Mouse (Mus musculus) lung, adult 2 months (tissue): ENCODE results near the gene D330045A20Rik.

Experiments
- CTCF ChIP-seq: fragments of 200-500 bp; IDR thresholded peaks from 2 replicates; pipeline ENCODE4 v1.5.1; 2011; ENCODE audit warnings: mild to moderate bottlenecking, low read length, control low read depth; ENCODE audit not compliant: insufficient read depth
- POLR2A ChIP-seq: fragments of 200-500 bp; IDR thresholded peaks from 2 replicates; pipeline ENCODE4 v1.6.1; 2011; ENCODE audit warnings: low read depth, mild to moderate bottlenecking, control low read depth, low read length, borderline replicate concordance; ENCODE audit errors: extremely low read depth

- TF ChIP-seq CTCF (no peak), POLR2A (no peak)
Observed at GRCm38 (mm10) chrX:139456812-139457211, 23.4 kb upstream of the D330045A20Rik start.
